Mouse (Mus musculus) heart, embryonic 15.5 days (tissue): ENCODE data around the gene Cdyl. TPM values are rescaled to one million over a fixed set of nuclear protein-coding genes. Genes with fewer than 3 reads are reported as not detected.
A peak's percentile ranks its signal among the peaks of the same experiment; 100 is the strongest.

Experiments
- ATAC-seq: fragments of 200-750 bp; cut with Nextera tagmentation; replicated peaks from 2 replicates; pipeline ENCODE4 v1.8.0; 2017; ENCODE audit warnings: low read depth, moderate TSS enrichment; ENCODE audit not compliant: insufficient number of reproducible peaks, insufficient read depth, low FRiP score
- H3K27ac ChIP-seq: fragments of 300-500 bp; sonication (generic); 2 replicates; pipeline ENCODE4 v1.5.1; 2015; ENCODE audit warnings: mild to moderate bottlenecking, inconsistent platforms
- H3K27me3 ChIP-seq: fragments of 300-500 bp; sonication (generic); 2 replicates; pipeline ENCODE4 v1.6.1; 2015; ENCODE audit warnings: inconsistent platforms
- H3K36me3 ChIP-seq: fragments of 300-500 bp; sonication (generic); 2 replicates; pipeline ENCODE4 v1.6.1; 2015; ENCODE audit warnings: mild to moderate bottlenecking, inconsistent platforms
- H3K4me1 ChIP-seq: fragments of 300-500 bp; sonication (generic); replicated peaks from 2 replicates; pipeline ENCODE4 v1.6.1; 2015; ENCODE audit warnings: inconsistent platforms
- H3K4me2 ChIP-seq: fragments of 300-500 bp; sonication (generic); 2 replicates; pipeline ENCODE4 v1.6.1; 2015; ENCODE audit warnings: inconsistent platforms, mild to moderate bottlenecking, moderate library complexity
- H3K4me3 ChIP-seq: fragments of 300-500 bp; sonication (generic); 2 replicates; pipeline ENCODE4 v1.5.1; 2015; ENCODE audit warnings: mild to moderate bottlenecking, inconsistent platforms
- H3K9ac ChIP-seq: fragments of 300-500 bp; sonication (generic); 2 replicates; pipeline ENCODE4 v1.6.1; 2015; ENCODE audit warnings: mild to moderate bottlenecking, inconsistent platforms
- H3K9me3 ChIP-seq: fragments of 300-500 bp; sonication (generic); replicated peaks from 2 replicates; pipeline ENCODE4 v1.6.1; 2016; ENCODE audit warnings: inconsistent platforms
- WGBS: fragments of 180-500 bp; shearing (Covaris S2); methylation state at CpG from one replicate; pipeline ENCODE4 v1.1.7; 2015; ENCODE audit warnings: mixed read lengths; 5-methylcytosine and 5-hydroxymethylcytosine counted together
- polyA plus RNA-seq: library from polyadenylated mRNA; unstranded; fragments of >200 nt; fragmentation: Nextera tagmentation; extraction: Ambion mirVana; gene quantifications from 2 replicates; pipeline ENCODE4 v1.2.1, GENCODE M21; 2015

Cdyl gene
- polyA plus RNA-seq, 1 experiment from 2014 or later, result 10.0 TPM

- 74% methylated on average over 6 of the region's 6 CpGs for WGBS
- H3K36me3 ChIP-seq, result no peaks in the 10 kb centered on the region
- no peaks in the 10 kb centered on the region for H3K9me3 ChIP-seq
- H3K27me3 ChIP-seq, result no peaks in the 10 kb centered on the region
- H3K27ac ChIP-seq, result no peak overlapping the region
- no peak overlapping the region for H3K9ac ChIP-seq
- ATAC-seq, result no peak
- H3K4me3 ChIP-seq, result no peak overlapping the region
- peaks cover 52% of the 10 kb centered on the region for H3K4me1 ChIP-seq
- H3K4me2 ChIP-seq, result no peak overlapping the region
These were observed 127.2 kb downstream of the Cdyl start for GRCm38 (mm10) chr13:35786726-35787399.

- no peak for ATAC-seq
- H3K4me3 ChIP-seq, result no peak overlapping the region
- peaks cover 66% of the 10 kb centered on the region for H3K4me1 ChIP-seq
- no peaks in the 10 kb centered on the region for H3K36me3 ChIP-seq
- H3K27ac ChIP-seq, result no peak overlapping the region
- no peaks in the 10 kb centered on the region for H3K27me3 ChIP-seq
- no peak overlapping the region for H3K4me2 ChIP-seq
- H3K9me3 ChIP-seq, result no peaks in the 10 kb centered on the region
- 77% methylated on average over 4 of the region's 4 CpGs for WGBS
- no peak overlapping the region for H3K9ac ChIP-seq
These were observed 129.9 kb downstream of the Cdyl start for GRCm38 (mm10) chr13:35789577-35789976.

GRCm38 (mm10) chr13:35790431-35790830 lies 130.8 kb downstream of the Cdyl start:
- Histone ChIP-seq H3K27me3 (no peaks in the 10 kb centered on the region), H3K36me3 (no peaks in the 10 kb centered on the region), H3K4me2 (no peak overlapping the region), H3K9me3 (no peaks in the 10 kb centered on the region), H3K4me3 (no peak overlapping the region), H3K27ac (no peak overlapping the region), H3K9ac (no peak overlapping the region), H3K4me1 (peaks cover 74% of the 10 kb centered on the region)
- WGBS, result 43% methylated on average over 4 of the region's 4 CpGs
- ATAC-seq, result no peak

GRCm38 (mm10) chr13:35794309-35794708 lies 134.7 kb downstream of the Cdyl start:
- no peak overlapping the region for H3K4me3 ChIP-seq
- no peak overlapping the region for H3K9ac ChIP-seq
- H3K9me3 ChIP-seq, result no peaks in the 10 kb centered on the region
- no peak overlapping the region for H3K4me2 ChIP-seq
- no peak for ATAC-seq
- no peak overlapping the region for H3K27ac ChIP-seq
- H3K36me3 ChIP-seq, result no peaks in the 10 kb centered on the region
- WGBS, result 36% methylated on average over 7 of the region's 7 CpGs
- no peaks in the 10 kb centered on the region for H3K27me3 ChIP-seq
- H3K4me1 ChIP-seq, result peaks cover 93% of the 10 kb centered on the region

GRCm38 (mm10) chr13:35794774-35795173 lies 135.1 kb downstream of the Cdyl start:
- WGBS, result 53% methylated on average over 4 of the region's 4 CpGs
- no peaks in the 10 kb centered on the region for H3K9me3 ChIP-seq
- H3K4me1 ChIP-seq, result peaks cover 92% of the 10 kb centered on the region
- no peak overlapping the region for H3K4me3 ChIP-seq
- no peak overlapping the region for H3K4me2 ChIP-seq
- peak overlapping the region; percentile 86; the same call in 1 of the 2 replicates for H3K27ac ChIP-seq
- H3K36me3 ChIP-seq, result no peaks in the 10 kb centered on the region
- ATAC-seq, result no peak
- H3K27me3 ChIP-seq, result no peaks in the 10 kb centered on the region
- H3K9ac ChIP-seq, result no peak overlapping the region

GRCm38 (mm10) chr13:35795887-35796286 lies 136.3 kb downstream of the Cdyl start:
- Histone ChIP-seq H3K4me1 (peaks cover 84% of the 10 kb centered on the region), H3K4me3 (no peak overlapping the region), H3K4me2 (peak overlapping the region; percentile 44)

DNA sequence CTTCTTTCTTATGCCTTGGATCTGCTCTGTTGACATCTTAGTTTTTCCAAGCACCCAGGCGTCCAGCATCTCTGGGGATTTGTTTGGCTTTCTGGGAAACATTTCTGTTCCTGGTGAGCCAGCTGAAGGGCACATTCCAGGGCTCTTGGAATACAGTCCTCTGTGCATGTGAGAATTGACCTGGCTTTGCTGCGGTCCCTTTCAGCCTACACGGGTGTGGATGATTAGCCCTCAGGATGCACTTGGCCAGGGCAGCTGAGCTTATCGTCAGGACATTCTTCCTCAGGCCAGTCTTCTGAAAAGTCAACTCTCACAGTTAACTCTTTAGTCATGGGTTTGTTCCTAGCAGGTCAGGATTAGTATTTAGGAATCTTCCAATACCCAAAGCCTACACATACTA lies 136.7 kb downstream of the Cdyl start:
- Histone ChIP-seq H3K4me1 (peaks cover 80% of the 10 kb centered on the region), H3K9ac (0 out of 2 replicates have a peak overlapping the region, but pooled peaks have one; percentile 6), H3K4me3 (no peak overlapping the region), H3K36me3 (no peaks in the 10 kb centered on the region), H3K27me3 (no peaks in the 10 kb centered on the region), H3K9me3 (no peaks in the 10 kb centered on the region), H3K27ac (peak overlapping the region; percentile 86), H3K4me2 (peak overlapping the region; percentile 44)
- ATAC-seq, result peak; percentile 81
- 13% methylated on average over 4 of the region's 4 CpGs for WGBS

More at GRCm38 (mm10) chr13:35795887-35796286, 136.3 kb downstream of the Cdyl start:
- 22% methylated on average over 2 of the region's 2 CpGs for WGBS
- Histone ChIP-seq H3K9ac (0 out of 2 replicates have a peak overlapping the region, but pooled peaks have one; percentile 6), H3K27me3 (no peaks in the 10 kb centered on the region), H3K9me3 (no peaks in the 10 kb centered on the region), H3K27ac (peak overlapping the region; percentile 86), H3K36me3 (no peaks in the 10 kb centered on the region)
- no peak for ATAC-seq

- no peak overlapping the region for H3K9ac ChIP-seq
- H3K4me2 ChIP-seq, result 0 out of 2 replicates have a peak overlapping the region, but pooled peaks have one; percentile 8
- no peaks in the 10 kb centered on the region for H3K9me3 ChIP-seq
- no peak overlapping the region for H3K4me3 ChIP-seq
- no peaks in the 10 kb centered on the region for H3K27me3 ChIP-seq
- no peaks in the 10 kb centered on the region for H3K36me3 ChIP-seq
- 59% methylated on average over 13 of the region's 13 CpGs for WGBS
- ATAC-seq, result no peak
- peaks cover 67% of the 10 kb centered on the region for H3K4me1 ChIP-seq
- H3K27ac ChIP-seq, result peak overlapping the region; percentile 86
These were observed 138.3 kb downstream of the Cdyl start for GRCm38 (mm10) chr13:35797811-35798522.

GRCm38 (mm10) chr13:35798645-35799044 lies 139.0 kb downstream of the Cdyl start:
- no peaks in the 10 kb centered on the region for H3K27me3 ChIP-seq
- WGBS, result 39% methylated on average over 9 of the region's 9 CpGs
- H3K9me3 ChIP-seq, result no peaks in the 10 kb centered on the region
- H3K27ac ChIP-seq, result peak overlapping the region; percentile 86; the same call in 1 of the 2 replicates
- H3K9ac ChIP-seq, result no peak overlapping the region
- H3K4me2 ChIP-seq, result no peak overlapping the region
- no peak overlapping the region for H3K4me3 ChIP-seq
- no peak for ATAC-seq
- peaks cover 63% of the 10 kb centered on the region for H3K4me1 ChIP-seq
- H3K36me3 ChIP-seq, result no peaks in the 10 kb centered on the region

DNA sequence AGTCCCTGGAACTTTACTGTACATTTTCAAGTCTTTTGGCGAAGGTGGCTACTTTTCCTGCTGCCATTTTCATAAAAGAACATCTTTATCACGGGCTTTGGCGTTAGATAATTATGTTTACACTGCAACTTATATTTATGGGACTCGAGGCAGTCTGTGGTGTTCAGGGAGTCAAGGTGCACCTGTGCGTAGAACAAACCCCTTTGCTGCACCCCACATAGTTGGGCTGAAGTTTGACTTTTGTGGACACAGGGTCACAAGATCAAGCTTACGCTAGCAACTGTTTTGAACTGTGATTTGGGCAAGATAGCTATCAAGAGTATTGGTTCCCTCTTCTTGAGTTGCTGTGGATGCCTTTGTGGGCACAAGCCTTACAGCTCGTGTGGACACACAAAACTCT lies 140.6 kb downstream of the Cdyl start:
- Histone ChIP-seq H3K4me3 (no peak overlapping the region), H3K36me3 (no peaks in the 10 kb centered on the region), H3K4me2 (no peak overlapping the region), H3K27me3 (no peaks in the 10 kb centered on the region), H3K9me3 (no peaks in the 10 kb centered on the region), H3K4me1 (peaks cover 50% of the 10 kb centered on the region), H3K9ac (no peak overlapping the region), H3K27ac (no peak overlapping the region)
- 80% methylated on average over 7 of the region's 7 CpGs for WGBS
- ATAC-seq, result no peak

DNA sequence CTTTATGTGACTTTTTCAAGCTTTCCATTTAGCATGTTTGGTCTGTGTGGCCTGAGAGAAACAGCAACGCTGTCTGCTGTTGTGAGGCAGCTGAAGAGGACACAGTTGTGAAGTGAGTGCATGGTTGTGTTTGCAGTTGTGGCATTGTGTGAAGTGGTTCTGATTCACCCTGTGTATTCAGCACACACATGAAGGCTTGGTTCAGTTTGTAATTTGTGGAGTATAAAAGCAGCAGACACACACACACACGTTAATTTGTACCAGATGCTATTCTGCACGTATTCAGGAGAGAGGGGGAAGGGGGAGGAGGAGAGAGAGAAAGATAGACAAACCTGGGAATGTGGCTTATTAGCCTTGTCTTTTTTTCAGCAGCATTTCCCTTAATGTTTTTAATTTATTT lies 146.1 kb downstream of the Cdyl start:
- no peak overlapping the region for H3K4me2 ChIP-seq
- no peaks in the 10 kb centered on the region for H3K27me3 ChIP-seq
- H3K36me3 ChIP-seq, result no peaks in the 10 kb centered on the region
- H3K9me3 ChIP-seq, result no peaks in the 10 kb centered on the region
- H3K4me1 ChIP-seq, result peaks cover 41% of the 10 kb centered on the region
- 56% methylated on average over 3 of the region's 3 CpGs for WGBS
- H3K9ac ChIP-seq, result no peak overlapping the region
- no peak for ATAC-seq
- H3K27ac ChIP-seq, result peak overlapping the region; percentile 13; the same call in 1 of the 2 replicates
- no peak overlapping the region for H3K4me3 ChIP-seq
